Mouse (Mus musculus): ENCODE data around the gene Mag. TPM values are rescaled to one million over a fixed set of nuclear protein-coding genes. Genes with fewer than 3 reads are reported as not detected.

Mag gene
- polyA plus RNA-seq, 1 experiment: 3.5 TPM

DNA sequence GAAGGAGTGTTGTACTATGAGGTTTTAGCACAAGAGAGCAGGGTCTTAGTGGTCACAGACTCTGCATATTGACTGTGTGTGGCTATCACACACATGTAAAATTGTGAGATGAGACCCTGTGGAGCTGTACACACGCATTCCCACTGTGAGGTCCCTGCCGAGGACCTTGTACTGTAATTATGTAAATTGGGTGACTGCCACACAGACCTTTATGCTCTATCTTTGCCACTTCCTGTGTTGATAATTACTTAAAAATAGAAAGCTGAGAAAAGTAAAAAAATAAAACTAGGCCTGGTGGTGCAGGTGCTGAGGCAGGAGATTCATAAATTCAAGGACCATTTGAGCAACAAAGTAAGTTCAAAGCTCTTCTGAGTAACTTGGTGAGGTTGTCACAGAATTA lies 24.0 kb downstream of the Mag start:
- H3K4me1 ChIP-seq (ENCODE audit: control insufficient read depth, insufficient read depth, insufficient read length): peaks cover 67% of the 10 kb centered on the region
- TF ChIP-seq POLR2A (IDR thresholded peaks at IDR 0.05; ENCODE audit: low read depth, low read length) (peak; percentile 57; the same call in 1 of the 2 replicates), CTCF (IDR thresholded peaks at IDR 0.05; ENCODE audit: extremely low read depth, insufficient read depth, insufficient read length, insufficient replicate concordance) (no peak)
- H3K4me3 ChIP-seq (ENCODE audit: extremely low read depth, insufficient read depth, insufficient read length): no peak overlapping the region
- peak overlapping the region; percentile 94 for H3K27ac ChIP-seq (ENCODE audit: insufficient read depth, low read length)
- H3K36me3 ChIP-seq (ENCODE audit: control insufficient read depth, insufficient read depth, low read length): no peaks in the 10 kb centered on the region
- no peaks in the 10 kb centered on the region for H3K27me3 ChIP-seq (ENCODE audit: control insufficient read depth, insufficient read depth, low read length)
- no peak for DNase-seq (ENCODE audit: low read depth in 1 of 2, low spot score in 2 of 2)
- 7% methylated on average over 2 of the region's 2 CpGs for WGBS

DNA sequence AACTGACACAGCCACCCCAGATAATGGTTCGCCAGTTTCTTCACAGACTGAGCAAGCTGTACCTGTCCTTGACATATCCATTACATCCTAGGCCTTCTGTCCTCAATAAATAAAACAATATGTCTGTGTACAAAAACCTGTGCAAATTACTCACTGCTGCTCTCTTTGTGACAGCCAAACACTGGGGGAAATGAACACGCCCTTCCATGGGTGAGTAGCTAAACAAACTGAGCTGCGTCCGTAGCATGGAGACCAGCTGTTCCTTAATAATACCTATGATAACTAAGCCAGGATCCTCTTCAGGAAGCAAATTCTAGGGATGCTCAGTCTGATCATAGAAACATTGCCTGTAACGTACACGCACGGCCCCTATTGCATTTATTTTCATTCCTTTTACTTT lies 25.9 kb downstream of the Mag start:
- Histone ChIP-seq H3K27me3 (ENCODE audit: control insufficient read depth, insufficient read depth, low read length) (no peaks in the 10 kb centered on the region), H3K36me3 (ENCODE audit: control insufficient read depth, insufficient read depth, low read length) (no peaks in the 10 kb centered on the region), H3K4me3 (ENCODE audit: extremely low read depth, insufficient read depth, insufficient read length) (no peak overlapping the region), H3K27ac (ENCODE audit: insufficient read depth, low read length) (peak overlapping the region; percentile 84), H3K4me1 (ENCODE audit: control insufficient read depth, insufficient read depth, insufficient read length) (peaks cover 67% of the 10 kb centered on the region)
- TF ChIP-seq POLR2A (IDR thresholded peaks at IDR 0.05; ENCODE audit: low read depth, low read length): no peak
- TF ChIP-seq CTCF (IDR thresholded peaks at IDR 0.05; ENCODE audit: extremely low read depth, insufficient read depth, insufficient read length, insufficient replicate concordance): no peak
- whole genome bisulfite sequencing: 63% methylated on average over 7 of the region's 7 CpGs
- DNase-seq (ENCODE audit: low read depth in 1 of 2, low spot score in 2 of 2): no peak

DNA sequence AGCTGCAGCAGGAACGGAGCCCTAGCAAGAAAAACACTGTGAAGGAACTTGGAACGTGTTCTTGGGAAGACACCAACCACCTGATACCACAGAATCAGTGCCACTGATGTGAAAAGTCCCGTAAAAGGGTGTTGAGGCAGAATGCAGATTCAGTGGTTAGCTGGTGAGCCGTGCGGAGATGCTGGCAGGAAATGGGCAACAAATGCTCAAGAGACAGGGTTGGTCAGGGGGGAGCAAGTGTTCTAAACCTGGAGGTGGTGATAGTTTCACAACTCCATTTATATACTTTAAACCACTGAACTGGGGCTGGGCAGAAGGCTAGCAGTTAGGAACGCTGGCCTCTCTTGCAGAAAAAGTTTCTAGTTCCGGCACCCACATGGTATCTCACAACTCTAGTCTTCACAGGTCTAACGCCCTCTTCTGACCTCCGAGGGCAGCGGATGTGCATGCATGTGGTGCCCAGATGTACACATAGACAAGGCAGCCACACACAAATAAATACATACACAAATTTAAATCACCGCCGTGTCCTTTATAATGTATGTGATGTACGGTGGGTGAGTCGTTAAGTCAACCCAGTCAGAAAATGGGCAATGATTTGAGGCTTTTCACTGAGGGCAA lies 27.0 kb downstream of the Mag start:
- peaks cover 62% of the 10 kb centered on the region for H3K4me1 ChIP-seq (ENCODE audit: control insufficient read depth, insufficient read depth, insufficient read length)
- H3K27ac ChIP-seq (ENCODE audit: insufficient read depth, low read length): peak overlapping the region; percentile 96
- TF ChIP-seq CTCF (IDR thresholded peaks at IDR 0.05; ENCODE audit: extremely low read depth, insufficient read depth, insufficient read length, insufficient replicate concordance) (no peak), POLR2A (IDR thresholded peaks at IDR 0.05; ENCODE audit: low read depth, low read length) (no peak; the same call in 1 of the 2 replicates)
- peak; percentile 76 to 81 for DNase-seq (ENCODE audit: low read depth in 1 of 2, low spot score in 2 of 2)
- H3K27me3 ChIP-seq (ENCODE audit: control insufficient read depth, insufficient read depth, low read length): no peaks in the 10 kb centered on the region
- H3K4me3 ChIP-seq (ENCODE audit: extremely low read depth, insufficient read depth, insufficient read length): peak overlapping the region; percentile 29; the same call in 1 of the 2 replicates
- no peaks in the 10 kb centered on the region for H3K36me3 ChIP-seq (ENCODE audit: control insufficient read depth, insufficient read depth, low read length)
- 15% methylated on average over 14 of the region's 14 CpGs for WGBS

DNA sequence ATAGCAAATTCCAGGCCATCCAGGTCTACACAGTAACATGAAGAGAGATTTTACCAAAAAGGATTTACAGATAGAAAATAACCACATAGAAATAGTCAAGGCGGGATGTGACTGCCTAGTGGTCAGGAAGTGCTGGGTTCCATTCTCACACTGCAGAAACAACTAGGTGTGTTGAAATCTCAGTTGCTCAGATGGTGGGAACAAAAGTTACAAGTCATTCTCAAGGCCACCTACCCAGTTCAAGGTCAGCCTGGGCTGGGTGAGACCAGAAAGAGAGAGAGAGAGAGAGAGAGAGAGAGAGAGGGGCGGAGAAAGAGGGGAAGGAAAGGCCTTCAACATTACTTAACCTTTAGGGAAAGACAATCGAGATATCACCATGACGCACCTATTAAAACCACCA lies 27.8 kb downstream of the Mag start:
- Histone ChIP-seq H3K27ac (ENCODE audit: insufficient read depth, low read length) (peak overlapping the region; percentile 96), H3K36me3 (ENCODE audit: control insufficient read depth, insufficient read depth, low read length) (no peaks in the 10 kb centered on the region), H3K27me3 (ENCODE audit: control insufficient read depth, insufficient read depth, low read length) (no peaks in the 10 kb centered on the region), H3K4me3 (ENCODE audit: extremely low read depth, insufficient read depth, insufficient read length) (no peak overlapping the region), H3K4me1 (ENCODE audit: control insufficient read depth, insufficient read depth, insufficient read length) (peaks cover 55% of the 10 kb centered on the region)
- no peak for TF ChIP-seq POLR2A (IDR thresholded peaks at IDR 0.05; ENCODE audit: low read depth, low read length)
- no peak for TF ChIP-seq CTCF (IDR thresholded peaks at IDR 0.05; ENCODE audit: extremely low read depth, insufficient read depth, insufficient read length, insufficient replicate concordance)
- DNase-seq (ENCODE audit: low read depth in 1 of 2, low spot score in 2 of 2): no peak
- WGBS: 37% methylated on average over 4 of the region's 4 CpGs

DNA sequence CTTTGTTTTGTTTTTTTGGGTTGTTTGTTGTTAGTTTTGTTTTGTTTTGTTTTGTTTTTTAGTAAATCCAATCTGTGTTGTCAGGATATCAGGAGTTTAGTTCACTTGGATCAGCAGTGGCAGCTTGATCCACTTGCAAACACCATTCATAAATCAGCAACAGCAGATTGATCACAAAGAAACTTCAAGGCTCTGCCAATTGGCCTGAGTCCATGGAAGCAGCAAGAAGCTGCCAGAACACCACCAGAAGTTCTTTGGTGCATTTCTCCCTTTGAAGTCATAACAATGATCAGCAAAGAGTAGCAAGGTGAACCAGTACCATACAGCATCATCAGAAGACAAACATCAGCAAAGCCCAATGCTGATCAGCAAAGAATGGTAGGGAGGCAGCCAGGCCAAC lies 30.6 kb downstream of the Mag start:
- H3K27me3 ChIP-seq (ENCODE audit: control insufficient read depth, insufficient read depth, low read length): no peaks in the 10 kb centered on the region
- H3K4me1 ChIP-seq (ENCODE audit: control insufficient read depth, insufficient read depth, insufficient read length): peaks cover 47% of the 10 kb centered on the region
- no peak overlapping the region for H3K4me3 ChIP-seq (ENCODE audit: extremely low read depth, insufficient read depth, insufficient read length)
- DNase-seq (ENCODE audit: low read depth in 1 of 2, low spot score in 2 of 2): no peak
- TF ChIP-seq CTCF (IDR thresholded peaks at IDR 0.05; ENCODE audit: extremely low read depth, insufficient read depth, insufficient read length, insufficient replicate concordance) (no peak), POLR2A (IDR thresholded peaks at IDR 0.05; ENCODE audit: low read depth, low read length) (no peak)
- 0 out of 2 replicates have a peak, but pooled peaks cover under 1% of the 10 kb centered on the region for H3K36me3 ChIP-seq (ENCODE audit: control insufficient read depth, insufficient read depth, low read length)
- no peak overlapping the region for H3K27ac ChIP-seq (ENCODE audit: insufficient read depth, low read length)

DNA sequence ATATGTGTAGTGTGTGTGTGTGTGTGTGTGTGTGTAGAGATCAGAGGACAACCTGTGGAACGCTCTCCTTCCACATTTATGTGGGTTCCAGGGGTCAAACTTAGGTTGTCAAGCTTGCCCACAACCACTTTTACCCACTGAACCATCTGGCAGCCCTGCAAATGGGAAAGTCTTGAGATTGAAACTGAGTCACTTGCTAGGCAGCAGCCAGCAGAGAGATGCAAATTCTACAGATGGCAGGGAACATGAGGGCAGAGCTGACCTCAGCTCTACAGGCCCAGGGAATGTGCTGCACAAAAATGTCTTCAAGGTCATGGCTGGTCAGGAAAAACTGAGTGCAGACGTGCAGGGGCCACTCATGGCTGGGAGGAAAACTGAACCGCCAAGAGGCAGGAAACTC lies 33.3 kb downstream of the Mag start:
- Histone ChIP-seq H3K27ac (ENCODE audit: insufficient read depth, low read length) (peak overlapping the region; percentile 45; the same call in 1 of the 2 replicates), H3K4me3 (ENCODE audit: extremely low read depth, insufficient read depth, insufficient read length) (no peak overlapping the region), H3K4me1 (ENCODE audit: control insufficient read depth, insufficient read depth, insufficient read length) (peaks cover 34% of the 10 kb centered on the region; the same call in 1 of the 2 replicates), H3K36me3 (ENCODE audit: control insufficient read depth, insufficient read depth, low read length) (peaks cover 15% of the 10 kb centered on the region; the same call in 1 of the 2 replicates), H3K27me3 (ENCODE audit: control insufficient read depth, insufficient read depth, low read length) (no peaks in the 10 kb centered on the region)
- TF ChIP-seq CTCF (IDR thresholded peaks at IDR 0.05; ENCODE audit: extremely low read depth, insufficient read depth, insufficient read length, insufficient replicate concordance): no peak
- TF ChIP-seq POLR2A (IDR thresholded peaks at IDR 0.05; ENCODE audit: low read depth, low read length): no peak
- WGBS: 62% methylated on average over 3 of the region's 3 CpGs
- no peak for DNase-seq (ENCODE audit: low read depth in 1 of 2, low spot score in 2 of 2)

DNA sequence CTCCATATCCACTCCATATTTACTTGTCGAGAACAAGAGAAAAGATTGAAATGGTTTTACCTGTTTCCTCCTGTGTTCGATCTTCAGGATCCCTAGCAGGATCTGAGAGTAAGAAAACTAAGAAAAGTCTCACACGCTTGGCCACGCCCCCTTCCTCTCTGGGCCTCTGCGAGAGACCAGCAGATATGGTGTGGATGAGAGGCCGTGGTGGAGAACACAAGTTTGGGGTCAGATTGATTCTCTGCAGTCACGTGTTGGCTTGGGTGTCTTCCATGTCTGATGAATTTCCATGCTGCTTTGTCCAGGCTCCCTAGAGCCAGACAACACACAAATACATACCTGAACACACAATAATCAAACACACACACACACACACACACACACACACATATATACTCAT lies 34.5 kb downstream of the Mag start, which contains the start of gene Cd22:
Gene Cd22, minus strand, starts transcription at position 167 of the 400 bp plus-strand sequence.
- Histone ChIP-seq H3K4me1 (ENCODE audit: control insufficient read depth, insufficient read depth, insufficient read length) (peaks cover 33% of the 10 kb centered on the region; the same call in 1 of the 2 replicates), H3K36me3 (ENCODE audit: control insufficient read depth, insufficient read depth, low read length) (peaks cover 23% of the 10 kb centered on the region), H3K4me3 (ENCODE audit: extremely low read depth, insufficient read depth, insufficient read length) (peak within 1 kb of the TSS; percentile 97), H3K27ac (ENCODE audit: insufficient read depth, low read length) (peak within 1 kb of the TSS; percentile 98), H3K27me3 (ENCODE audit: control insufficient read depth, insufficient read depth, low read length) (no peaks in the 10 kb centered on the region)
- DNase-seq (ENCODE audit: low read depth in 1 of 2, low spot score in 2 of 2): peak in 1 of 2 experiments; percentile 80
- 8% methylated on average over 7 of the region's 7 CpGs for WGBS
- no peak for TF ChIP-seq CTCF (IDR thresholded peaks at IDR 0.05; ENCODE audit: extremely low read depth, insufficient read depth, insufficient read length, insufficient replicate concordance)
- peak; percentile 6; the same call in 1 of the 2 replicates for TF ChIP-seq POLR2A (IDR thresholded peaks at IDR 0.05; ENCODE audit: low read depth, low read length)
